10 mouse cellular contexts compared by ENCODE assay signal in the genomic region with DNA sequence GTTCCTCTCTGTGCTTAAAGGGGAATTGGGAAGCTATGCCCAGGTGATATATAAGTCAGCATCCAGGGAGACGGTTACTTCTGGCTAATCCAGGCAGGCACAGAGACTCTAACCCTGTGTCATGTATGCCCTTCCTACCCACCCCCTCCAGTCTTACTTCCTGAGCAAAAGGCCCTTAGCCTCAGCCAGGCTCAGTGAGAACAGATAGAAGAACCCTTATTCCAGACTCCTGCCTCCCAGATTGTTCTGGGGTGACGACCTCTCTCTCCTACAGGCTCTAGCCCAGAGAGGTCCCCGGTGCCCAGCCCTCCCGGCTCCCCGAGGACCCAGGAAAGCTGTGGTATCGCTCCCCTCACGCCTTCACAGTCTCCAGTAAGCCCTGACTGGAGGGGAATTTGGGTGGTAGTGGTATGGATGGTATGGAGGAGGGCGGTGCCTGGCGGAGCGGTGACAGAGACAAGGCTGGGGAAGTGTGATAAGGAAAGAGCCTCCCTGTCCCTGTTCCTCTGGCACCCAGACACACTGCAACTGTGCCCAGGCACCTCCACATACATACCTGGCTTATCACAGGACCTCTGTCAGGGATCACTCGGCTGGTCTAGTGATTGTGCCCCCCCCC. TPM values are rescaled to one million over a fixed set of nuclear protein-coding genes. Genes with fewer than 3 reads are reported as not detected.
DNase-seq lines count a peak whose midpoint lies in the region; ATAC-seq lines count a peak whose summit lies in the region.
"Had no signal": no experiment of that assay in that cellular context is flagged by ENCODE, and none has a peak within 500 bp of the region (broad histone marks: within the 10 kb centered on the region; RNA-seq: fewer than 3 reads in every experiment).

No protein-coding gene starts in this region.

- DNase-seq in adrenal gland, adult (ENCODE audit: inconsistent age in 2 of 2, low spot score in 1 of 2): peak; percentile 3 to 19
- DNase-seq in adrenal gland, postnatal 25 days: no peak
- DNase-seq in urinary bladder, adult 2 months (ENCODE audit: low spot score): peak; percentile 16
- no peak for DNase-seq in urinary bladder, adult 18-20 months (ENCODE audit: low spot score in 2 of 2)
- peak; percentile 76 for DNase-seq in liver, embryonic 11.5 days (ENCODE audit: low spot score)
- DNase-seq in cerebellum, postnatal 10 days: no peak
- DNase-seq: adrenal gland, postnatal 14 days had no signal

- H3K27me3 ChIP-seq in liver, embryonic 11.5 days (replicated peaks; ENCODE audit: control insufficient read depth, insufficient read depth, low read length): no peaks in the 10 kb centered on the region
- no peaks in the 10 kb centered on the region for H3K27me3 ChIP-seq in forebrain, embryonic 16.5 days (replicated peaks; ENCODE audit: control insufficient read depth, insufficient read depth, low read length)

- H3K4me2 ChIP-seq in liver, embryonic 11.5 days: peak overlapping the region; percentile 53
- no peak overlapping the region for H3K4me2 ChIP-seq in forebrain, embryonic 16.5 days (ENCODE audit: low read length)

- ATAC-seq in liver, embryonic 11.5 days (replicated peaks; ENCODE audit: low FRiP score): peak; percentile 100
- ATAC-seq in inflammation-experienced regulatory T-cells, adult 6 months: no peak
- no peak for ATAC-seq in forebrain, embryonic 16.5 days

- no peaks in the 10 kb centered on the region for H3K9me3 ChIP-seq in liver, embryonic 11.5 days (ENCODE audit: control insufficient read depth, low read length)
- no peaks in the 10 kb centered on the region for H3K9me3 ChIP-seq in forebrain, embryonic 16.5 days (ENCODE audit: control insufficient read depth, low read length)

- peaks cover 41% of the 10 kb centered on the region for H3K4me1 ChIP-seq in liver, embryonic 11.5 days (replicated peaks; ENCODE audit: control insufficient read depth, insufficient read depth, low read length)
- no peaks in the 10 kb centered on the region for H3K4me1 ChIP-seq in forebrain, embryonic 16.5 days (replicated peaks; ENCODE audit: control insufficient read depth, insufficient read depth, low read length)

- peak overlapping the region; percentile 90 for H3K27ac ChIP-seq in liver, embryonic 11.5 days (ENCODE audit: low read depth, low read length)
- H3K27ac ChIP-seq in forebrain, embryonic 16.5 days (ENCODE audit: low read length): no peak overlapping the region

- H3K36me3 ChIP-seq in liver, embryonic 11.5 days (ENCODE audit: control insufficient read depth, insufficient read depth, low read length): peaks cover 3% of the 10 kb centered on the region; the same call in 1 of the 2 replicates
- H3K36me3 ChIP-seq in forebrain, embryonic 16.5 days (ENCODE audit: control insufficient read depth, insufficient read depth): no peaks in the 10 kb centered on the region

- 11% methylated on average over 11 of the region's 11 CpGs for WGBS in liver, embryonic 11.5 days
- 84% methylated on average over 11 of the region's 11 CpGs for WGBS in forebrain, embryonic 16.5 days

- peak overlapping the region; percentile 2; the same call in 1 of the 2 replicates for H3K4me3 ChIP-seq in liver, embryonic 11.5 days (ENCODE audit: low read depth, low read length)
- H3K4me3 ChIP-seq in forebrain, embryonic 16.5 days (replicated peaks; ENCODE audit: low read length): no peak overlapping the region

- H3K9ac ChIP-seq in liver, embryonic 11.5 days (ENCODE audit: low read depth, low read length): peak overlapping the region; percentile 62
- no peak overlapping the region for H3K9ac ChIP-seq in forebrain, embryonic 16.5 days (replicated peaks; ENCODE audit: low read depth, low read length)

RNA-seq across cellular contexts. Expression of gene Gm11037, which starts 2.3 kb away (rescaled TPM):
- not detected in 2 replicates for total RNA-seq in adrenal gland, postnatal 25 days (2021)
- not detected in 2 replicates for polyA plus RNA-seq in urinary bladder, adult 2 months (2012; rRNA removed)
- polyA plus RNA-seq in liver, embryonic 11.5 days (2014; fragmentation: Nextera tagmentation; extraction: Ambion mirVana): not detected in 2 replicates
- not detected for polyA plus RNA-seq in inflammation-experienced regulatory T-cells, adult 6 months (2017; shearing (Covaris generic))
- polyA plus RNA-seq in forebrain, embryonic 16.5 days (2015; fragmentation: Nextera tagmentation; extraction: Ambion mirVana): not detected in 2 replicates
- total RNA-seq: adrenal gland, postnatal 14 days; heart, adult 18-20 months had no signal

RNA-seq across cellular contexts. Expression of gene Hspa12b, which starts 8.6 kb away (rescaled TPM):
- 10.8 and 12.2 TPM in 2 replicates for total RNA-seq in adrenal gland, postnatal 25 days (2021)
- 33.1 and 34.8 TPM in 2 replicates for polyA plus RNA-seq in urinary bladder, adult 2 months (2012; rRNA removed)
- polyA plus RNA-seq in liver, embryonic 11.5 days (2014; fragmentation: Nextera tagmentation; extraction: Ambion mirVana): 5.5 TPM in 2 replicates
- under 1 TPM in 2 of 3 experiments, not detected in 1; 0.10 to 0.40 TPM for polyA plus RNA-seq in inflammation-experienced regulatory T-cells, adult 6 months (2017; shearing (Covaris generic))
- 4.4 and 4.7 TPM in 2 replicates for polyA plus RNA-seq in forebrain, embryonic 16.5 days (2015; fragmentation: Nextera tagmentation; extraction: Ambion mirVana)

RNA-seq across cellular contexts. Expression of gene 1700037H04Rik, which starts 24.3 kb away (rescaled TPM):
- total RNA-seq in adrenal gland, postnatal 25 days (2021): 59.8 and 74.8 TPM in 2 replicates
- polyA plus RNA-seq in urinary bladder, adult 2 months (2012; rRNA removed): 51.9 and 54.5 TPM in 2 replicates
- 130 TPM in 2 replicates for polyA plus RNA-seq in liver, embryonic 11.5 days (2014; fragmentation: Nextera tagmentation; extraction: Ambion mirVana)
- polyA plus RNA-seq in inflammation-experienced regulatory T-cells, adult 6 months (2017; shearing (Covaris generic)): 10 to 100 TPM; 36.5 to 54.8 (median 46.3) TPM
- polyA plus RNA-seq in forebrain, embryonic 16.5 days (2015; fragmentation: Nextera tagmentation; extraction: Ambion mirVana): 87.5 and 97.1 TPM in 2 replicates

RNA-seq across cellular contexts. Expression of gene Cenpb, which starts 44.2 kb away (rescaled TPM):
- total RNA-seq in adrenal gland, postnatal 25 days (2021): 52.9 and 66.5 TPM in 2 replicates
- 60.4 and 94.3 TPM in 2 replicates for polyA plus RNA-seq in urinary bladder, adult 2 months (2012; rRNA removed)
- 3.8 and 4.9 TPM in 2 replicates for polyA plus RNA-seq in liver, embryonic 11.5 days (2014; fragmentation: Nextera tagmentation; extraction: Ambion mirVana)
- 1 to 10 TPM; 2.4 to 3.1 (median 2.7) TPM for polyA plus RNA-seq in inflammation-experienced regulatory T-cells, adult 6 months (2017; shearing (Covaris generic))
- 16.0 and 16.9 TPM in 2 replicates for polyA plus RNA-seq in forebrain, embryonic 16.5 days (2015; fragmentation: Nextera tagmentation; extraction: Ambion mirVana)

RNA-seq across cellular contexts. Expression of gene Siglec1, which starts 49.1 kb away (rescaled TPM):
- 2.6 and 2.7 TPM in 2 replicates for total RNA-seq in adrenal gland, postnatal 25 days (2021)
- 7.6 and 8.7 TPM in 2 replicates for polyA plus RNA-seq in urinary bladder, adult 2 months (2012; rRNA removed)
- 0.73 and 0.78 TPM in 2 replicates for polyA plus RNA-seq in liver, embryonic 11.5 days (2014; fragmentation: Nextera tagmentation; extraction: Ambion mirVana)
- polyA plus RNA-seq in inflammation-experienced regulatory T-cells, adult 6 months (2017; shearing (Covaris generic)): not detected
- polyA plus RNA-seq in forebrain, embryonic 16.5 days (2015; fragmentation: Nextera tagmentation; extraction: Ambion mirVana): 0.12 and 0.13 TPM in 2 replicates

Comparison
In these comparisons a context has a peak if more than half of its experiments do, and no peak if none do; other contexts are left out.
1. DNase-seq: peak in adrenal gland, adult (2 of 2), urinary bladder, adult 2 months (single experiment) and liver, embryonic 11.5 days (single experiment); none in adrenal gland, postnatal 25 days (single experiment), urinary bladder, adult 18-20 months (0 of 2) and cerebellum, postnatal 10 days (0 of 2).